Mouse (Mus musculus): ENCODE results near the gene 4931406C07Rik. TPM values are rescaled to one million over a fixed set of nuclear protein-coding genes. Genes with fewer than 3 reads are reported as not detected.

The 4931406C07Rik gene
- total RNA-seq, 2 experiments from 2014 or later = 5.9 to 6.7 TPM

DNA sequence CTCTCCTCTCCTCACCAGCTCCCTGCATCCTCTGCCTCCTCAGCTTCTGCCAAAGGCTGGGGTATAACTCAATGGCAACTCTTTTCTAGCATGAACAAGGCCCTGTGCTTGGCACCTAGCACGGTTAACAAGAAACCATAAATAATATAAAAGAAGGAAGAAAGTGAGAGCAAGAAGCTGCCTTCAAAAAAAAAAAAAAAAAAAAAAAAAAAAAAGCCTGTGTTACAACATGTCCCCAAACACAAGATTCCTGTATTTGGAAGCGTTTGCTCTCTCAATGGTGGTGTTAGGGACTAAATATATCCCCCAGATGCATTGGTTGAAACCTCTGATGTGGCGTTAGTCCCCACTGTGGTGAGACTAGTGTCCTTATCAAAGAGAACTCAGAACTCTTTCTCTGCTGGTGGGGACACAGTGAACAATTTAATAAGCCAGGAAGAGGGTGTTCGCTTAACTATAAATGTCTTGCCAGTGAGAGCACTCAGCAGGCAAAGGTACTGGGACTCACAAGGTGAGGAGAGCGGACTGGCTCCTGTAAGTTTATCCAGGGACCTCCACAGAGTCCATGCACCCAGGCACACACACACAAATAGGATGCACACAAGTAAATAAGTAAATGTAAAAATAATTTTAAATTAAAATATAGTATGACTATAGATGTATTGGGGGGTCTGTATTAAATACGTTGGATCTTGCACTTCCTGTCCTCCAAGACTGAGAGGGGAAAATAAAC lies 65.2 kb downstream of the 4931406C07Rik start:
- intact Hi-C loops (cut with DNase I; ENCODE audit: low total_unique reads) = no loop called here
- no peak for DNase-seq

- DNase-seq = no peak
- intact Hi-C loops (cut with DNase I; ENCODE audit: low total_unique reads) = no loop called here
These were observed 66.2 kb downstream of the 4931406C07Rik start for GRCm38 (mm10) chr9:15240006-15240405.

DNA sequence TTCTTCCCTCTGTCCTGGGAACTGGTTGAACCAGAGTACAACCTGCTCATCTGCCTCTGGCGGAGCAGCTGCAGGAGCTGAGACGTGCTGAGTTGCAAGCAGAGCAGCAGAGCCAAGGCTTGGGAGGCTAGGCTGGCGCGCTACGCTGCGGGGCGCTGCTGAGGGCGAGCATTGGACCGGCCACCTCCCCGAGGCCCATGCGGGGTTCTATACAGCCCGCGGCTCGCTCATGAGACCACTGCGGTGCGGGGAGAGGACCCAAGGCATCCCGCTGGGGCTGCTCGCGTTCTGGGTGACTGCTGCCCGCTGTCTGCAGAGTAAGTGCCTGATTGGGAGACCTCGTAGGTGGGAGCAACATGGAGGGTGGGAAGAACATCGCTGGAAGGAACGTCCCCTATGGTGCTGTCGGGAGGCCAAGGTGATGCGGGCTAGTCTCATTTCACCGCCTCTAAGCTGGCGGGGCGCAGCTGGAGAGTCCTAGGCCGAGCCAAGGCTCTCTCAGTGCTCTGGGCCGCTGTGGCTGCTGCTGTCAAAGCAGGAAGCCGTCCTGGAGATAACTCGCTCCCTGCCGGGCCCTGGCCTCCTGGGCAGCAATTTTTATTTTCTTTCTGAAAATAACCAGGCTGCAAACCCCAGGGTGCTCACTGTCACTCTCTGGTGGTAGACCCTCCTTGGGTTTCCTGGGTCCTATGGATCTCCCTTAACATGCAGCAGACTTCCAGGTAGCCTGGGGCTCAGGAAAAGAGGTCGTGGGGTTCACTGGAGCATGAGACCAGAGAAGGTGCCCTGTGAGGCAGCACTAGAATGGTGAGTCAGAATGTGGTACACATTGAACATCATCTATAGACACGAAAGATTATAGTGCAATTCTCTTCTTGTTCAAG lies 67.0 kb downstream of the 4931406C07Rik start, which contains the start of gene Vstm5:
Gene Vstm5 (plus strand): TSS at position 4 of the 884 bp plus-strand sequence.
- DNase-seq = peak; percentile 33
- intact Hi-C loops (cut with DNase I; ENCODE audit: low total_unique reads) = no loop called here

- intact Hi-C loops (cut with DNase I; ENCODE audit: low total_unique reads) = no loop called here
- DNase-seq = no peak
These were observed 67.8 kb downstream of the 4931406C07Rik start for GRCm38 (mm10) chr9:15238297-15238990.

DNA sequence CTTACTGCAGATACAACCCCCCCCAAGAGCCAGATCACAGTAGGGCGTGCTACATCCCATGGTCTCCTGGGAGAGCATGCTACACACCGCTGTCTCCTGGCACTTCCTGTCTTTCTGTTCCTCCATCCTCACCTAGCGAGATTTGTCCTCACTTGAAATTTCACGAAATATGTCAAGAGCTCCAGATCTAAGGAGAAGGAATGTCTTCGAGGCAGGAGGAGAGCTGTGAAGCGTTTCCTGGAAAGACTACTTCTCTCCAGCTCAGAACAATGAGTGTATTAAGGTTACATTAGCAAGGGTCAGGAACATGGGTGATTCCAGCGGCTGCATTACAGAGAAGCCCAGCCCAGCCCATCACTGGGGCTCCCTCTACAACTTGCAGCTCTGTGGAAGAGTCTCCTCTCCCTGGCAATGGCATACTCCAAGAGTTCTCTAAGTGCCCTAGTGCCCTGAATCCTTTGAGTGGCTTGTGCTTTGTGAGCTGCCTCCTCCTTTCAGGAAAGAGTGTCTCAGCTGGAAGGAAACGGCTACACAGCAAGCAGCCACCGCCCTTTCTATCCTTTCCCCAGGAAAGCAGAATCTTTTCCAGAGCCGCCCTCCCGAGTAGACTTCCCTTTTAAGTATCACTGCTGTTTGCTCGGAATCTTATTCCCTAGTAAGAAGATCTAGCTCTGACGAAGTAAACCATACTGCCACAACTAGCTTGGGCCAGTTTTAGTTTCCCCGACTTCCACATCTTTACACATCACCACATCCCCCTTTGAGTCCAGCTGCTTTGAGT lies 68.5 kb downstream of the 4931406C07Rik start:
- intact Hi-C loops (cut with DNase I; ENCODE audit: low total_unique reads) = no loop called here
- DNase-seq = no peak

DNA sequence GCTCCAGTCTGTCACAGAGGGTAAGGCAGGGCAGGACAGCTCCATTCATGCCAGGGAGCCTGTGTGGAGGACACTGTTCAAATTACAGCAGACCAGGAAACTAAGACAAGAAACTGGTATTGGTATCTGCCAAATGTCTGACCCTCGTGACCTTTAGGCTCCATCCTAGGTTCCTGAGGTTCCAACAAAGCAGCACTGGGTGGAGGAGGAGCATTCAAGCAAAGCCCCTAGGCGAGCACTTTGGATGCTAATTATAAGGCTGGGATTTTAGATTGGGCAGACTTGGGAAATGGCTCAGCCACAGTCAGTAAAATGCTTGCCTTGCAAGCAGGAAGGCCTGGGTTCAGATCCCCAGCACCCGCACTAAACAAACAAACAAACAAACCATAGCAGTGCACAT lies 70.3 kb downstream of the 4931406C07Rik start:
- intact Hi-C loops (cut with DNase I; ENCODE audit: low total_unique reads) = no loop called here
- DNase-seq = no peak

- no peak for DNase-seq
- intact Hi-C loops (cut with DNase I; ENCODE audit: low total_unique reads) = no loop called here
These were observed 72.6 kb downstream of the 4931406C07Rik start for GRCm38 (mm10) chr9:15233604-15234003.

Small RNAs within 50 kb of the gene (microRNA-seq; reads per million reads assigned to microRNA genes)
- gene Gm49349 (0 reads per million in 2 experiments), gene mmu-mir-7650 (0 reads per million in 2 experiments)

Other genes with a start within 250 kb of the 4931406C07Rik start
- under 1 TPM; 0.51 to 0.70 TPM for gene Hephl1, start 194.3 kb downstream of the 4931406C07Rik start, total RNA-seq (2021)
- under 1 TPM; 0.14 to 0.27 TPM for gene Vstm5, start 67.4 kb downstream of the 4931406C07Rik start, total RNA-seq (2021)
- 10 to 100 TPM; 11.0 to 12.2 TPM for gene Med17, start 26.5 kb downstream of the 4931406C07Rik start, total RNA-seq (2021)
- gene Taf1d, start 234 bp downstream of the 4931406C07Rik start, total RNA-seq (2021) = 10 to 100 TPM; 48.3 to 55.4 TPM
- gene Cep295, start 51.3 kb upstream of the 4931406C07Rik start, total RNA-seq (2021) = 1 to 10 TPM; 7.4 TPM
- 10 to 100 TPM; 12.9 to 16.9 TPM for gene Smco4, start 187.0 kb upstream of the 4931406C07Rik start, total RNA-seq (2021)

Data from gastrocnemius, postnatal 14 days (tissue).